8 mouse cellular contexts compared by ENCODE assay signal in genomic region chr7:97480821-97481339, GRCm38 (mm10). TPM values are rescaled to one million over a fixed set of nuclear protein-coding genes. Genes with fewer than 3 reads are reported as not detected.
A peak's percentile ranks its signal among the peaks of the same experiment; 100 is the strongest.
DNase-seq lines count a peak whose midpoint lies in the region; ATAC-seq and TF ChIP-seq lines count a peak whose summit lies in the region.

Gene Ints4, plus strand, starts transcription at chr7:97480956.

- peak; percentile 96 for DNase-seq in CH12.LX (ENCODE audit: extremely low read depth)
- peak; percentile 94 for DNase-seq in c-Kit-positive CD71-positive TER-119-negative erythroid progenitor cells, embryonic 14.5 days (ENCODE audit: low read depth)
- DNase-seq in forebrain, embryonic 11.5 days (ENCODE audit: low spot score), result peak; percentile 93
- DNase-seq in kidney, postnatal 36 days, result peak; percentile 94 to 97
- peak; percentile 99 for DNase-seq in telencephalon, adult 2 months (ENCODE audit: low read depth, low spot score)

- TF ChIP-seq RAD21 in CH12.LX (IDR thresholded peaks at IDR 0.05; ENCODE audit: low read depth, low read length), result no peak

- peak within 1 kb of the TSS; percentile 71 to 94 (median 83) for H3K4me3 ChIP-seq in CH12.LX (replicated peaks in 1 of 3; ENCODE audit: low read depth in 2 of 3, low read length in 2 of 3, poor library complexity in 1 of 3)
- H3K4me3 ChIP-seq in forebrain, embryonic 11.5 days (ENCODE audit: low read depth, low read length), result peak within 1 kb of the TSS; percentile 58
- H3K4me3 ChIP-seq in heart, embryonic 16.5 days (ENCODE audit: low read length), result peak within 1 kb of the TSS; percentile 91
- peak within 1 kb of the TSS; percentile 83 for H3K4me3 ChIP-seq in liver, embryonic 15.5 days (replicated peaks)
- H3K4me3 ChIP-seq in neural tube, embryonic 12.5 days, result peak within 1 kb of the TSS; percentile 78

- TF ChIP-seq CTCF in CH12.LX (conservative IDR thresholded peaks at IDR 0.05 in 1 of 2, IDR thresholded peaks at IDR 0.05 in 1 of 2; ENCODE audit: low read depth in 2 of 2, low read length in 2 of 2), result peak in 1 of 2 experiments; percentile 23; a peak in 2 of 4 replicates

- peaks cover 30% of the 10 kb centered on the region for H3K79me2 ChIP-seq in CH12.LX (replicated peaks; ENCODE audit: control insufficient read depth, extremely low read depth, insufficient read depth, poor library complexity, severe bottlenecking)

- H3K9ac ChIP-seq in CH12.LX (ENCODE audit: insufficient read depth, low read depth), result peak within 1 kb of the TSS; percentile 73
- peak within 1 kb of the TSS; percentile 64 for H3K9ac ChIP-seq in forebrain, embryonic 11.5 days (ENCODE audit: low read length)
- H3K9ac ChIP-seq in heart, embryonic 16.5 days (ENCODE audit: low read length), result peak within 1 kb of the TSS; percentile 84
- H3K9ac ChIP-seq in liver, embryonic 15.5 days, result peak within 1 kb of the TSS; percentile 73
- H3K9ac ChIP-seq in neural tube, embryonic 12.5 days, result peak within 1 kb of the TSS; percentile 63

- H3K9me3 ChIP-seq in CH12.LX (replicated peaks; ENCODE audit: low read length), result no peaks in the 10 kb centered on the region
- no peaks in the 10 kb centered on the region for H3K9me3 ChIP-seq in forebrain, embryonic 11.5 days (ENCODE audit: control insufficient read depth, low read length)
- no peaks in the 10 kb centered on the region for H3K9me3 ChIP-seq in heart, embryonic 16.5 days (replicated peaks; ENCODE audit: control insufficient read depth, low read length)
- no peaks in the 10 kb centered on the region for H3K9me3 ChIP-seq in liver, embryonic 15.5 days (replicated peaks)
- no peaks in the 10 kb centered on the region for H3K9me3 ChIP-seq in neural tube, embryonic 12.5 days

- H3K4me1 ChIP-seq in CH12.LX (ENCODE audit: control insufficient read depth in 1 of 2, insufficient read depth in 2 of 2), result peaks cover 7 to 47% of the 10 kb centered on the region in 2 experiments; a peak in 3 of 4 replicates
- peaks cover 4% of the 10 kb centered on the region for H3K4me1 ChIP-seq in forebrain, embryonic 11.5 days (replicated peaks; ENCODE audit: control insufficient read depth, insufficient read depth, low read length)
- peaks cover 12% of the 10 kb centered on the region for H3K4me1 ChIP-seq in heart, embryonic 16.5 days (ENCODE audit: control insufficient read depth, insufficient read depth, low read length)
- peaks cover 23% of the 10 kb centered on the region for H3K4me1 ChIP-seq in liver, embryonic 15.5 days (replicated peaks)
- peaks cover 18% of the 10 kb centered on the region for H3K4me1 ChIP-seq in neural tube, embryonic 12.5 days

- TF ChIP-seq EP300 in CH12.LX (IDR thresholded peaks at IDR 0.05; ENCODE audit: low read length), result no peak

- peaks cover 9 to 24% of the 10 kb centered on the region in 2 experiments for H3K36me3 ChIP-seq in CH12.LX (replicated peaks in 1 of 2; ENCODE audit: control insufficient read depth in 1 of 2, insufficient read depth in 1 of 2, low read length in 1 of 2)
- H3K36me3 ChIP-seq in forebrain, embryonic 11.5 days (ENCODE audit: control insufficient read depth, insufficient read depth, low read length), result peaks cover 3% of the 10 kb centered on the region; the same call in 1 of the 2 replicates
- H3K36me3 ChIP-seq in heart, embryonic 16.5 days (ENCODE audit: control insufficient read depth, insufficient read depth), result peaks cover 12% of the 10 kb centered on the region
- peaks cover 11% of the 10 kb centered on the region for H3K36me3 ChIP-seq in liver, embryonic 15.5 days (replicated peaks)
- peaks cover 12% of the 10 kb centered on the region for H3K36me3 ChIP-seq in neural tube, embryonic 12.5 days

- H3K27ac ChIP-seq in CH12.LX (ENCODE audit: insufficient read depth, low read depth), result peak within 1 kb of the TSS; percentile 14; the same call in 1 of the 2 replicates
- H3K27ac ChIP-seq in forebrain, embryonic 11.5 days (ENCODE audit: low read depth, low read length), result peak within 1 kb of the TSS; percentile 42; the same call in 1 of the 2 replicates
- H3K27ac ChIP-seq in heart, embryonic 16.5 days (ENCODE audit: low read length), result peak within 1 kb of the TSS; percentile 89
- peak within 1 kb of the TSS; percentile 90 for H3K27ac ChIP-seq in liver, embryonic 15.5 days (replicated peaks)
- no peak within 1 kb of the TSS for H3K27ac ChIP-seq in neural tube, embryonic 12.5 days

- no peaks in the 10 kb centered on the region for H3K27me3 ChIP-seq in CH12.LX (replicated peaks)
- H3K27me3 ChIP-seq in forebrain, embryonic 11.5 days (ENCODE audit: control insufficient read depth, insufficient read depth, low read length), result no peaks in the 10 kb centered on the region
- no peaks in the 10 kb centered on the region for H3K27me3 ChIP-seq in heart, embryonic 16.5 days (ENCODE audit: control insufficient read depth, insufficient read depth, low read length)
- no peaks in the 10 kb centered on the region for H3K27me3 ChIP-seq in liver, embryonic 15.5 days
- no peaks in the 10 kb centered on the region for H3K27me3 ChIP-seq in neural tube, embryonic 12.5 days (replicated peaks)

- peak; percentile 100 for ATAC-seq in forebrain, embryonic 11.5 days (replicated peaks; ENCODE audit: low FRiP score)
- peak; percentile 100 for ATAC-seq in heart, embryonic 16.5 days (replicated peaks; ENCODE audit: extremely low read depth, insufficient read depth, low FRiP score)
- peak; percentile 98 for ATAC-seq in liver, embryonic 15.5 days (ENCODE audit: insufficient read depth)
- peak; percentile 99 for ATAC-seq in neural tube, embryonic 12.5 days (ENCODE audit: low FRiP score, low read depth)

- peak; percentile 86 for TF ChIP-seq POLR2A in CH12.LX (IDR thresholded peaks at IDR 0.05; ENCODE audit: low read depth, low read length)

- under 1% methylated on average over 24 of the region's 24 CpGs for WGBS in forebrain, embryonic 11.5 days
- under 1% methylated on average over 24 of the region's 24 CpGs for WGBS in heart, embryonic 16.5 days
- WGBS in liver, embryonic 15.5 days (ENCODE audit: insufficient replicate concordance), result under 1% methylated on average over 24 of the region's 24 CpGs
- WGBS in neural tube, embryonic 12.5 days, result under 1% methylated on average over 24 of the region's 24 CpGs

- in situ Hi-C loops in CH12.LX (cut with MboI; ENCODE audit: low pct_ligation_motif_present, low pct_unique_long_range_greater_than_20kb, low sequenced_read_pairs), result no loop called here

- peak within 1 kb of the TSS; percentile 86 for H3K4me2 ChIP-seq in CH12.LX (ENCODE audit: insufficient read depth, low read depth, poor library complexity, severe bottlenecking)
- peak within 1 kb of the TSS; percentile 88 for H3K4me2 ChIP-seq in forebrain, embryonic 11.5 days (ENCODE audit: low read depth, low read length, severe bottlenecking)
- H3K4me2 ChIP-seq in heart, embryonic 16.5 days (ENCODE audit: low read depth, low read length), result peak within 1 kb of the TSS; percentile 69
- peak within 1 kb of the TSS; percentile 72 for H3K4me2 ChIP-seq in liver, embryonic 15.5 days
- peak within 1 kb of the TSS; percentile 91 for H3K4me2 ChIP-seq in neural tube, embryonic 12.5 days (replicated peaks)

- dilution Hi-C loops in CH12.LX (cut with MboI; ENCODE audit: extremely low pct_ligation_motif_present, extremely low pct_unique_long_range_greater_than_20kb, low sequenced_read_pairs), result no loop called here

TF ChIP-seq in CH12.LX, 34 proteins besides CTCF, POLR2A, EP300 and RAD21 (continues in another document):
- TF ChIP-seq ZMIZ1 (IDR thresholded peaks at IDR 0.05; ENCODE audit: low read depth, low read length) (peak; percentile 84), JUN (IDR thresholded peaks at IDR 0.05; ENCODE audit: insufficient read depth, low read depth, low read length) (no peak), NELFE (IDR thresholded peaks at IDR 0.05; ENCODE audit: low read depth, low read length) (peak; percentile 81), MYC (IDR thresholded peaks at IDR 0.05; ENCODE audit: low read depth, low read length) (0 out of 2 replicates have a peak, but pooled peaks have one; percentile 20), MAZ (IDR thresholded peaks at IDR 0.05; ENCODE audit: low read depth, low read length) (peak; percentile 63; the same call in 1 of the 2 replicates), MXI1 (IDR thresholded peaks at IDR 0.05; ENCODE audit: low read depth, low read length) (peak; percentile 93), TCF12 (IDR thresholded peaks at IDR 0.05; ENCODE audit: low read depth, low read length) (peak; percentile 68; the same call in 1 of the 2 replicates), PAX5 (IDR thresholded peaks at IDR 0.05; ENCODE audit: low read length) (no peak), USF1 (IDR thresholded peaks at IDR 0.05; ENCODE audit: low read depth, low read length) (no peak), MAX (IDR thresholded peaks at IDR 0.05; ENCODE audit: low read length) (peak; percentile 76; the same call in 1 of the 2 replicates), JUND (conservative IDR thresholded peaks at IDR 0.05; ENCODE audit: low read depth, low read length) (no peak), CHD2 (IDR thresholded peaks at IDR 0.05; ENCODE audit: low read length) (no peak), CHD1 (IDR thresholded peaks at IDR 0.05; ENCODE audit: low read depth, low read length) (no peak), SMC3 (IDR thresholded peaks at IDR 0.05; ENCODE audit: low read depth, low read length) (no peak), E2F4 (IDR thresholded peaks at IDR 0.05; ENCODE audit: insufficient replicate concordance, low read depth, low read length) (no peak), ELF1 (IDR thresholded peaks at IDR 0.05; ENCODE audit: low read depth, low read length) (peak; percentile 98), HCFC1 (IDR thresholded peaks at IDR 0.05; ENCODE audit: low read depth, low read length) (peak; percentile 95), UBTF (IDR thresholded peaks at IDR 0.05; ENCODE audit: low read depth, low read length) (0 out of 2 replicates have a peak, but pooled peaks have one; percentile 57), SIN3A (IDR thresholded peaks at IDR 0.05; ENCODE audit: low read length) (peak; percentile 99), KAT2A (IDR thresholded peaks at IDR 0.05; ENCODE audit: insufficient replicate concordance, low read length) (peak; percentile 89; the same call in 1 of the 2 replicates), ZKSCAN1 (IDR thresholded peaks at IDR 0.05; ENCODE audit: borderline replicate concordance, low read depth, low read length) (no peak), ZNF384 (IDR thresholded peaks at IDR 0.05; ENCODE audit: low read depth, low read length) (no peak)

RNA-seq across cellular contexts. Expression of gene Ints4, which starts in this region (rescaled TPM):
- 46.6 and 51.8 TPM in 2 replicates for total RNA-seq in CH12.LX (2012; rRNA removed)
- 58.0 and 77.2 TPM in 2 replicates for total RNA-seq in CH12.LX (2014; rRNA removed)
- 67.7 and 67.9 TPM in 2 replicates for polyA plus RNA-seq in CH12.LX (2012; ENCODE audit: insufficient read length, low read depth)
- 63.4 and 71.5 TPM in 2 replicates for polyA plus RNA-seq in forebrain, embryonic 11.5 days (2014; fragmentation: Nextera tagmentation; extraction: Ambion mirVana)
- 37.3 and 40.8 TPM in 2 replicates for polyA plus RNA-seq in heart, embryonic 16.5 days (2015; fragmentation: Nextera tagmentation; extraction: Ambion mirVana)
- 18.4 and 19.8 TPM in 2 replicates for polyA plus RNA-seq in liver, embryonic 15.5 days (2015; fragmentation: Nextera tagmentation; extraction: Ambion mirVana)
- 56.9 and 57.6 TPM in 2 replicates for polyA plus RNA-seq in neural tube, embryonic 12.5 days (2016; fragmentation: Nextera tagmentation; extraction: Ambion mirVana)
